Mouse (Mus musculus) T-cell, adult 2 months (primary cell): ENCODE measurements around the gene Tchp.

Experiments
- DNase-seq: peaks from one replicate; pipeline ENCODE4 v3.0.0; 2022; ENCODE audit warnings: low spot score

The Tchp gene

GRCm38 (mm10) chr5:114707265-114708068, at the start of gene Tchp:
Tchp (plus strand) TSS chr5:114707760.
- peak; percentile 92 for DNase-seq

- DNase-seq, result no peak
Measured at GRCm38 (mm10) chr5:114658255-114658654, 49.3 kb upstream of the Tchp start, which contains the start of gene Trpv4. Trpv4 (minus strand) TSS chr5:114658421.

DNA sequence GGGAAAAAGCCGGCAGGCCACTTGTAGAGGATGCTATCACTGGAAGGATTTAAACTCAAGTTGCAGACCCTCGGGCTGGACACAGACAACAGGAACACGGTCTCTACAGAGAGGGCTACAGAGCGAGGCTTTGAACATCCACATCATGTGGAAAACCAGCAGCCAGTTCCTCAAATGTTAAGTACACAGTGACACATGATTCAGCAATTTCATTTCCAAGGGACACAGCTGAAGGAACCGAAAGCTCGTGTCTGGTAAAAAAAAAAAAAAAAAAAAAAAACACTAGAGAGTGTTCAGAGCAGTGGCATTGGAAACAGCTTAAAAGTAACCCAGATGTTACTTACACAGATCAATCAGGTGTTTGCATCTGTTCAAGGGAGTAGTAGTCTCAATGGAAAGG, 46.5 kb upstream of the Tchp start:
- no peak for DNase-seq

DNA sequence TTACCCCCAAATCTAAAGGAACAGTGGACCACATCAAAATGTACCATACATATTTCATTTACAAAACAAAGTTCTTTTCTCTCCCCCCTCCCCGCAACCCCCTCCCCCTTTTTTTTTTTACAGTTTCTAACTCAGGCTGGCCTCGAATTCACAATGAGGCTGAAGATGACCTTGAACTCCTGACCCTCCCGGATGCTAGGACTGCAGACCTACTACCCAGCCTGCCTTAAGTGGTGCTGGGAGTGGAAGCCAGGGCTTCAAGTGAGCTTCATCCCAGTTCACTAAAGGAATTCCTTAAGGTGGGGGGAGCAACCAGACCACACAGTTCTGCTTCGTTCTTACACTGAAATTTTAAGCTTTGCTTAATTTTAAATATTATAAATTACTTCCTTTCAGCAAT, 43.4 kb upstream of the Tchp start:
- DNase-seq, result no peak

DNA sequence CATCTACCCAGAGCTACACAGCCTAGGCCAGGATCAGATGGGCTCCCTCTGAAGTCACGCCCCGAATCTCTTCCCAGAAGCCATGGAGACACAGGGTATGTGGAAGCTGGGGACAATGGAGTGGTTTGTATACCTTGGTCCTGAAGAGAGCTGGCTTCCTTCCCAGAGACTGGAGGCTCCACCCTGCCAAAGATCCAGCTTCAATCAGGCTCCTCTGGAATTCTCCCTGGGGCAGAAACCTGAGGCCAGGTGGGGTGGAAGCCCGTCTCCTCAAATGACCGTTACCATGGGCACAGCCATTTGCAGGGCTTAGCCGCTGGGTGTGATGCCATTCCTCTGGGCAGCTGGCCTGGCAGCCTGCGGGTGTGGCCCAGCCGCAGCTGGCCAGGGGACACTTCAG, 42.8 kb upstream of the Tchp start:
- DNase-seq, result no peak

DNA sequence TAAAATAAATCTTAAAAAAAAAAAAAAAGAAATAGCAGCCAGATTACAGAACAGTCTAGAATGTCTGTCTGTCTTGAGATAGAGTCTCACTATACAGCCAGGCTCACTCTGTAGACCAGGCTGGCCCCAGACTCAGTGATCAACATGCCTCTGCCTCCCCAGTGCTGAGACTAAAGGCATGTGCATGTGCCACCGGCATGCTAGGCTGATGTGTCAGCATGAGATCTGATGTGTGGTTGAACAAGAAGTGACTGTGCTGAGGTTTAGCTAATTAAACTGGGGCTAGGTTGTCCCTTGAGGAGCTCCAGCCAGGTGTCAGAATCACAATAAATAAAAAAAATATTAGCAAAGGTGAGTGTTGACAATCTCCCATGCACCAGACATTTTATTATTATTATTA, 40.9 kb upstream of the Tchp start:
- DNase-seq, result no peak

DNA sequence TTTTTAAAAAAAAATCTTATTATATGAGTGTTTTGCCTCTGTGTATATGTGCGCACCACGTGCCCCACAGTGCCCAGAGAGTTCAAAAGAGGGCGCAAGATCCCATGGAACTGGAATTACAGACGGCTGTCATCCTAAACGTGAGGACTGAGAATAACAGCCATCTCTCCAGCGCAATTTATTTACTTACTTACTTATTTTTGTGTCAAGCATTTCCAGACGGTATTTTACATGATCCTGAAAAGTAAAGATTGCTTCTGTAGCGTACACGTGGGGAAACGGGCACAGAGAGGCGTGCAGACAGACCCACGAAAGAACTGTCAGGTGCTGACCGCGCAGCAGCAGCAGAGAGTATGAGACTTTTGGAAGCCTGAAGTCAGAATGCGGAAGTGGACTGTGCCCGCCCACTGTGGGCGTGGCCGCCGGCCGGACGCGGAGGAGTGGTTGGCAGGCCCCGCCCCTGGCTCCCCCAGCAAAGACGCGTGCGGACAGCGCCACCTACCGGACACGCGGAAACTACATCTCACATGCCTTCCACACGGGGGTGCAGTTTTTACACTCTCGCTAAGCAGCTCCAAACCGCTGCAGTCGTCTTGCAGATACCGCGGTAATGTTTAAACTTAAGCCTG, 40.2 kb upstream of the Tchp start:
- peak; percentile 99 for DNase-seq

DNA sequence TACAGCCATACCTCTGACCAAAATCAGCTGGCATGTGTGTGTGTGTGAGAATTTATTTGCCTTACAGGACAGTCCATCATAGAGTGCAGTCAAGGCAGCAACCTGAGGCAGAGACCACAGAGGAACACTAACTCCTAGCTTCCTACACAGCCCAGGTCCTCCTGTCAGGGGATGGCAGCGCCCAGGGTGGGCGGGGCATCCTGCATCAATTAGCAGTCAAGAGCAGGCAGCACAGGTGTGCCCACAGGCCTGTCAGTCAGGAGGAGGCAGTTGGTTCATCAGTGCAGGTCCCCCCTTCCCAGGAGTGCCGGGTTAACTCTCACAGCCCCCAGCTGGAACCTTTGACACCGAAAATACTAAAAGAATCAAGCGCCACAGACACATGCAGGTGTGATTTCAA, 38.5 kb upstream of the Tchp start:
- no peak for DNase-seq

- no peak for DNase-seq
Measured at GRCm38 (mm10) chr5:114673114-114673513, 34.4 kb upstream of the Tchp start.

GRCm38 (mm10) chr5:114674594-114674993, 33.0 kb upstream of the Tchp start:
- DNase-seq, result no peak

DNA sequence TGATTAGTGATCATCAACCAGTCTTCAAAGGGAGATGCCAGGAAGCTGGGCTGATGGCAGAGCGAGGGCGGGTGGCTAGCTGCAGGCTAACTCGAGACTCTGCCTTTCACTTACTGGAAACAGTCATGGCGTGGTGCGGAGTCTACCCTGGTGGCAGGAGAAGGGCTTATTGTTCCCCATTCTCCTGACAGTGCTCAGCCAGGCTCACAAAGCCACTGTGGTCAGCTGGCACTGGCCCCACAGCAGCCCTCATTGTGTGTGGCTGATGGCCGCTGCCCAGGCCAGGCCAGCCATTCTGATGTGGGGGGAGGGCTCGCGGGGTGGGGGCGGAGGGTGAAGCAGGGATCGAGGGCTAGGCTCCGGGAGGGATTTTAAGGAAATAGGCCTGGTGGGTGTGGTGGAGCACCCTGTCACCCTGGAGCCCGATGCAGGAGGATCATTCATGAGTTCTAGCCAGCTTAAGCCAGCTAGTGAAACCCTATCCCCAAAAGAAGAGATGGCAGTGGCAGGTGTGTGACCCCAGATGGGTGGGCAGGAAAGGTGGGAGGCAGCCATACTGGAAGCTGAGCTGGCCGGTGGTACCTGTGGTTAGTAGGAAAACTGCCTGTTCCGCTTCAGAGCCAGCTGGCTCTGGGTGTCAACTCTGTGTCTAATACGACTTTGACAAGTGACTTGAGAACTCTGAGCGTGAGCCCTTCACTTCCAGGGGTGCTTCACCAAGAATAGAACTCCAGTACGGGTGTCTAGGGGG, 27.5 kb upstream of the Tchp start:
- DNase-seq, result peak; percentile 16

DNA sequence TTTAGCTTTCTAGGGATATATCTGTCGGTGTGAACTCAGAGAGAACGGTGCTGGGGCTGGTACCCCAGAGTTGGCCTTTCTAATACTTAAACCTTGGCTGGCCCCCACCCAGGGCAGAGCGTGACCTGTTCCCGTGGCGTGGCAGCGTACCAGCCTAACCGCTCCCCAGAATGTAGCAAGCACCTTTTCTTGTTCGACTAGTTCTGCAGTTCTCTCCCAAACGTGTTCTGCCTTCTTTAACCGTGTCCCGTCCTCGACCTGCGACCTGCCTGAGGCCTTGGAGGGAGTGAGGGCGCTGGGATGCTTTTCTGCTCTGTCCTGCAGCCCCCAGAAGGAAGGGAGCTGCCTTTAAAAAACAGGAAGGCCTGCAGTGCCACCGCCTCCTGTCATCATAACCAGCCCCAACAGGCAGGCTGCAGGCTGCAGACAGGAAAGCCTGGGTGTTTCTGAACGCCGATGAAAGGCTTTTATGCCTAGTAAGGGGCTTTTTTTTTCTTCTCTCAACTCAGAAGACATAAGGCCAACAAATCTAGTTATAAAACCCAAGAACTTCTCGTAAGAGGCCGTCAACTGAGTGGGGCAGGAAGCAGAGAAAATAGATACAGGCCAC, 26.8 kb upstream of the Tchp start:
- peak; percentile 67 for DNase-seq

- no peak for DNase-seq
Measured at GRCm38 (mm10) chr5:114681717-114682116, 25.8 kb upstream of the Tchp start.

DNA sequence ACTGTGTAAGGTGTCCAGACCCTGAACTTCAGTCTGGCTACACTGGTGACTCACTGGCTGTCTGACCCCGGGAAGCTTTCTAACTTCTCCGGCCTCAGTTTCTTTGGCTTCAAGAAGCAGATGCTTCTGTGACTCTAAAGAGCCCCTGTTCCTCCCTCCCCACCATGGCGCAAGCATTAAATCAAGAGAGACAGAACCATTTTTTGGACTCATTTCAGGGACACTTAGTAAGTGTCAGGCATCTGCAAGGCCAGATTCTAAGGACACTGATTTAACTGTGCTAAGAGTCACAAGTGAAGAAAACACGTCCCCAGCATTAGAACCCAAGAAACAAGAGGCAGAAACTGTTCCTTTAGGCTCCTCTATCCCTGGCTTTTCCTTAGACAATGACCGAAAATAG, 21.6 kb upstream of the Tchp start:
- DNase-seq, result no peak

DNA sequence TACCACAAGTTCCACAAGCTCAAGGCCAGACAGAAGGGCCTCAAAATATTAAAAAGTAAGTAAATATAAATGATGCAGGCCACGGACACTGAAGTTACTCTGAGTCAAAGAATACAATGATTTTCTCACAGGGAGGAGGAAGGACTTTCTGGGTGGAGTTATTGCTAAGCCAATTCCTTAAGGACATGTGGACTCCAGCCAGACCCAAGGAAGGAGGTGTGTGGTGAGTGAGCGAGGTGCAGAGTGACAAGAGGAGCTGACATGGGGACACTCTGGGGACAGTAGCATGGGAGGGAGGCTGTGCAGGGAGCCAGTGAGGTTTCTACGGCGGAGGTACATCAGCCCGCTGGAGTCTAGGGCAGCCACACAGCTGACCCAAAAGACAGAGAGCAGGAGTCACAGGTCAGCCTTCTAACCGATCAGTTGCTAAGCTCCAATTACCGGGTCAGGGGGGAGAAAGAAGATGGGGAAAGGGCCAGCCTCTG, 20.8 kb upstream of the Tchp start:
- no peak for DNase-seq

- peak; percentile 20 for DNase-seq
Measured at GRCm38 (mm10) chr5:114687901-114688300, 19.7 kb upstream of the Tchp start.

- no peak for DNase-seq
Measured at GRCm38 (mm10) chr5:114688703-114689102, 18.9 kb upstream of the Tchp start.

DNA sequence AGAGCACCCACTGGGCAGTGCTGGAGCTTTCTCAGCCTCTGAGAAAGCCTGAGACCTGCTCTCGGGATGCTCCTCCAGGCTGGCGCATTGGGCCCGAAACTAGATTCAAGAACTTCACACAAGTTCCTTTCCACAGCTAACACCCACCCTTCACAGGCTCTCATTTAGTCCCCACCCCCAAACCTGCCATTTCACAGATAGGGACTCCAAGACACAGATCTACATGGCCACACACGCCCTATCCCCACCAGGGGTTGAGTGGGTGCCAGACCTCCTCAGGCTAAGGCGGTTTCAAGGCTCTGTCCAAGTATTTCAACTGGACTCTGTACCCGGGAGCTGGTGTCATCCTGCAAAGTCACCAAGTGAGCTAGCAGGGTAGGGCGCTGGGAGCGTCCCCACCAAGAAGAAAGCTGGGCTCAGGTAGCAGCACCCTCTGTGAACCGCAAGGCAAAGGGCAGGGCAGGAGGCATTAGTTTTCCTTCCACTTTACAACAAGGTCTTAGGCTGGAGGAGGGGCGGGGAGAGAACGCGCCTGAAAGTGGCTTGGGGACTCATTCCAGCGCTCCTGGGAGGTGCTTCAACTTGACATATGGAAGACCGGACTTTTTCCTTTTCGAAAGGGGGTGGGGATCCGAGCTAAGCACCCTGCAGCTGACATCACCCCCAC, 17.7 kb upstream of the Tchp start:
- peak; percentile 46 for DNase-seq

GRCm38 (mm10) chr5:114690633-114691567, 16.7 kb upstream of the Tchp start, which contains the start of gene Gltp:
Gltp (minus strand) TSS chr5:114690984.
- peak; percentile 96 for DNase-seq

GRCm38 (mm10) chr5:114695775-114696174, 11.8 kb upstream of the Tchp start:
- DNase-seq, result peak; percentile 41

DNA sequence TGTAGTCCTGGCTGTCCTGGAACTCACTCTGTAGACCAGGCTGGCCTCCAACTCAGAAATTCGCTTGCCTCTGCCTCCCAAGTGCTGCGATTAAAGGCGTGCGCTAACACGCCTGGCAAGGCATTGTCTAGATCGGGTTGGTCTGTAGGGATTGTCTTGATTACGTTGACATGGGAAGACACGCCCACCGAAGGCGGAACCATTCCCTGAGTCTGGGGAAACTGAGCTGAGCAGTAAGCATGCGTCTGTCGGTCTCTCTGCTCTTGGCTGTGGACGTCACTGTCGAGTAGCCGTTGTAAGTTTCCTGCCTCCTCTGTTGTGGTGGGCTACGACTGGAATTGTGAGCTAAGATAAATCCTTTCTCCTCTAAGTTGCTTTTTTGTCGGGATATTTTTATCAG, 10.6 kb upstream of the Tchp start:
- DNase-seq, result no peak
